Mouse (Mus musculus): Measurements from ENCODE around the gene Fance.
A peak's percentile ranks its signal among the peaks of the same experiment; 100 is the strongest.

Fance gene

GRCm38 (mm10) chr17:28313212-28313879, at the start of gene Fance:
Gene Fance (plus strand): TSS chr17:28313519.
- peak; percentile 95 to 97 for DNase-seq

- DNase-seq = no peak
These were observed 46.1 kb upstream of the Fance start for GRCm38 (mm10) chr17:28267251-28267650.

GRCm38 (mm10) chr17:28270165-28270564, 43.2 kb upstream of the Fance start:
- DNase-seq = no peak

- peak in 1 of 2 experiments; percentile 29 for DNase-seq
These were observed 41.6 kb upstream of the Fance start for GRCm38 (mm10) chr17:28271537-28272266.

- DNase-seq = no peak
These were observed 41.0 kb upstream of the Fance start for GRCm38 (mm10) chr17:28272281-28272680.

GRCm38 (mm10) chr17:28272837-28273236, 40.5 kb upstream of the Fance start:
- DNase-seq = no peak

GRCm38 (mm10) chr17:28274739-28275138, 38.6 kb upstream of the Fance start:
- DNase-seq = peak in 1 of 2 experiments; percentile 60

- DNase-seq = peak; percentile 58 to 75
These were observed 36.1 kb upstream of the Fance start for GRCm38 (mm10) chr17:28277226-28277625.

GRCm38 (mm10) chr17:28277721-28278120, 35.6 kb upstream of the Fance start:
- peak; percentile 57 to 61 for DNase-seq

- no peak for DNase-seq
These were observed 35.2 kb upstream of the Fance start for GRCm38 (mm10) chr17:28278156-28278555.

- no peak for DNase-seq
These were observed 34.1 kb upstream of the Fance start for GRCm38 (mm10) chr17:28279236-28279635.

GRCm38 (mm10) chr17:28279780-28280422, 33.4 kb upstream of the Fance start:
- DNase-seq = peak; percentile 49 to 71

- DNase-seq = peak in 1 of 2 experiments; percentile 31
These were observed 32.9 kb upstream of the Fance start for GRCm38 (mm10) chr17:28280423-28280800.

- no peak for DNase-seq
These were observed 32.4 kb upstream of the Fance start for GRCm38 (mm10) chr17:28280831-28281377.

GRCm38 (mm10) chr17:28281866-28282441, 31.4 kb upstream of the Fance start:
- DNase-seq = no peak

- DNase-seq = no peak
These were observed 30.1 kb upstream of the Fance start for GRCm38 (mm10) chr17:28283199-28283598.

- DNase-seq = peak; percentile 47 to 68
These were observed 27.2 kb upstream of the Fance start for GRCm38 (mm10) chr17:28286133-28286532.

GRCm38 (mm10) chr17:28286964-28287363, 26.4 kb upstream of the Fance start:
- DNase-seq = no peak

GRCm38 (mm10) chr17:28287578-28287977, 25.7 kb upstream of the Fance start:
- DNase-seq = peak in 1 of 2 experiments; percentile 63

GRCm38 (mm10) chr17:28287980-28288379, 25.3 kb upstream of the Fance start:
- peak; percentile 32 to 53 for DNase-seq

- DNase-seq = peak; percentile 48 to 69
These were observed 23.1 kb upstream of the Fance start for GRCm38 (mm10) chr17:28290262-28290661.

GRCm38 (mm10) chr17:28290671-28291070, 22.6 kb upstream of the Fance start:
- DNase-seq = no peak

- DNase-seq = no peak
These were observed 22.0 kb upstream of the Fance start for GRCm38 (mm10) chr17:28291346-28291745.

All from cerebellum, postnatal 14 days (tissue).